Mouse (Mus musculus): ENCODE measurements around the gene Ispd.

- TF ChIP-seq CTCF (IDR thresholded peaks at IDR 0.05; ENCODE audit: insufficient read depth, low read depth, low read length), result no peak
- no peak for TF ChIP-seq POLR2A (IDR thresholded peaks at IDR 0.05; ENCODE audit: insufficient read depth, low read depth, low read length)
Measured at GRCm38 (mm10) chr12:36481742-36482141, 100.5 kb downstream of the Ispd start.

Measured in olfactory bulb, adult 2 months (tissue).